Mouse (Mus musculus) left cerebral cortex, postnatal 14 days (tissue): ENCODE measurements around the gene Egln3. TPM values are rescaled to one million over a fixed set of nuclear protein-coding genes. Genes with fewer than 3 reads are reported as not detected.

Experiments used
- DNase-seq, 2 experiments: peaks; one replicate each; pipeline ENCODE4 v3.0.0; 2021 to 2022; ENCODE audit warnings: low spot score in 2 of 2, mixed read lengths in 1 of 2
- intact Hi-C: fragments of 180-260 bp; cut with DNase I; formaldehyde crosslinking; loops from one replicate; pipeline ENCODE4 v1.15.1; 2025
- long read RNA-seq, 2 experiments: library from polyadenylated mRNA; stranded (forward); transcript quantifications; one replicate each; pipeline ENCODE4 v2.0.0; 2021
- total RNA-seq, 2 experiments: library from RNA; stranded (reverse); gene quantifications; 2 replicates each; pipeline ENCODE4 v1.2.3; 2021

The Egln3 gene
- 10 to 100 TPM; 11.3 to 11.4 TPM for total RNA-seq
- long read RNA-seq, experiment 1, transcript Egln3-201 (5 exons, 2,662 nt): major isoform, 11 of 11 reads
- long read RNA-seq, experiment 1, partial matches to known transcripts: 0 of 11 reads
- long read RNA-seq, experiment 1, other reads (novel, unspliced or antisense): 0 of 11 reads
- long read RNA-seq, experiment 2, transcript Egln3-201 (5 exons, 2,662 nt): major isoform, 9 of 10 reads
- long read RNA-seq, experiment 2, partial matches to known transcripts: 0 of 10 reads
- long read RNA-seq, experiment 2, other reads (novel, unspliced or antisense): 1 of 10 reads

DNA sequence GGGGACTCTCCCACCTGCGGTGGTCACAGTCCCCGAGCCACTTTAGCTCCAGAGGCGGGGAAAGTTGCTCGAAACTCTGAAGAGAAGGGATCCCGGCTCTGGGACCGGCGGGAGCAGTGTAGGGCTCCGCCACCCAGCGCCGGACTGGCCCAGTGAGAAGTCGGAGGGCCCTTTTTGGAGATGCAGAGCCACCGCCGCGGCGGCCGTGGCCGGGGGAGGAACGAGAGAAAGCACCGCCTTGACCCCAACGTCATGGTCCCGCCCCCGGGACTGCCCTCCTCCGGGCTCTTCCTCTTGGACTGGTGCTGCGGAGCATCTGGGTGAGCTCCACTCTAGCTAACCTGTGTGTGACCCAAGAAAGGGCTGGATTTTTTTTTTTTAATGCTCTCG, at the start of gene Egln3:
Egln3 (minus strand) TSS at position 205 of the 390 bp plus-strand sequence.
- intact Hi-C loops: loop anchor here (5.0 to 10.0 kb wide), 2 partner anchors 149 to 281 kb away; no protein-coding TSS in a partner anchor

DNA sequence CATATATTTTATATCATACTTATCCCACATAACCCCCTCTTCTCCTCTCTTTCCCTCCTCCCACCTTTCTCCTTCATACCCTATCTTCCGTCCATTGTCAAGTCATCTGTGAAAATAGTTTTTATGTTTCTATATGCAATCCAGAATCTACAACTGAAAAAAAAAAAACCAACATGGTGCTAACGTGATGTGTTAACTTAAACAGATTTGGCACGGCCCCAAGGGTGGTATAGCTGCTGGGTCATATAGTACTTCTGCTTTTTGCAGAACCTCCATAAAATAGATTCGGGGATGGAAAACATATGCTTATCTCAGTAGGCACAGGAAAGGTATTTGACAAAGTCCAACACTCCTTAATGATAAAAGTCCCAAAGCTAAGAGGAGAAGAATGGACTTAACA, 49.8 kb upstream of the Egln3 start:
- intact Hi-C loops: no loop called here
- no peak for DNase-seq

More for the DNA sequence above, at the start of gene Egln3:
- DNase-seq: peak; percentile 34 to 72

DNA sequence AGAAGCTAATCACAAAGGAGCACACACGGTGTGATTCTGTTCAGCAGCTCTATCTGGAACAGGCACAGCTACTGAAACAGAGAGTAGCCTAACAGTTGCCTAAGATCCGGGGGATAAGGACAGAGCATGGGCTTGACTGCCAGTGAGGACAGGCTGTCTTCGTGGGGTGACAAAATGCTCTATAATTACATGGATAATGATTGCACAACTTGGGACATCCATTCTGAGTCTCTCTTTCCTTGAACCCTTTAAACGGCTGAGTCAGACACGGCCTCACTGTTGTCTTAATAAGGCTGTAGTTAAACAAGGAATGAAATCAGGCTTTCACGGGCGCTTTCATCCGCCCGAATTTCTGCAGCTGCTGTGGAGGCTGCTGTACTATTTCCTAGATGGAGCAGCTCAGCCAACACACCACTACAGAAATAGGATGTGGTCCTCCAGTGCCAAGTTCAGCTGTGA, 48.3 kb upstream of the Egln3 start:
- intact Hi-C loops: no loop called here
- DNase-seq: peak; percentile 49 to 56

DNA sequence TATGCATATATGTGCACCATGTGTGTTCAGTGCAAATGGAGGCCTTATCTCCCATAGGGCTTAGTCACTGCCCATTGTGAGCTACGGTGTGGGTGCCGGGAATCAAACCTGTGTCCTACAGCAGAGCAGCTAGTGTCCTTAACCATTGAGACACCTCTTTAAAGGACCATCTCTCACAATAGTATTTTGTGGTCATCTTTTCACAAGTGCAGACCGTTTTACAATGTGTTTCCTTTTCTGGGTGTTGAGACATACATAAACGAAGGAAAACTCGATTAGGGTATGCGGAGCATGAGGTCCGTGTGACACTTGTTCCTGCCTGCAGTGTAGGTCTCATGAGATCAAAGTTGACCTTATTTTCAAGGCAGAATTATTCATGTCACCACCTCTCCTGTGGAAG, 44.2 kb upstream of the Egln3 start:
- intact Hi-C loops: no loop called here
- DNase-seq: no peak

DNA sequence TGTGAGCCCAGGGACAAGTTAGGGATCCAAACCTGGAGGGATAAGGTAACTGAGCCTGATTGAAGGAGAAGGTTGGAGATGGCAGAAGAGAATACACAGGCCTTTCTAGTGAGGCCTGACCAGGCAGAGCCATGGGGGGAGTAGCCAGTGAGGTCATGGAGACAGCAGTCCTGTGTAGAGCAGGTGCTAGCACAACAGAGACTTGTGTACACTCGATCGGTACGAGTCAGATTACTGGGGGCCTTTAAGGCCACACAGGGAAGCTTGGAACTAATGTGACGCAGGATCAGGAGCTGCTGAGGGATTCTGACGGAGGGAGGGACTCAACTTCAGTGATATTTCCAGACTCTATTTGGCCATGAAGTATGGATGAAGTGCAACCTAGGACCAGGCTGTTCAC, 39.5 kb upstream of the Egln3 start:
- intact Hi-C loops: no loop called here
- DNase-seq: no peak

GRCm38 (mm10) chr12:54241976-54242375, 38.3 kb upstream of the Egln3 start:
- DNase-seq: no peak
- intact Hi-C loops: no loop called here

- no peak for DNase-seq
- intact Hi-C loops: no loop called here
These were observed 30.1 kb upstream of the Egln3 start for GRCm38 (mm10) chr12:54233794-54234193.

DNA sequence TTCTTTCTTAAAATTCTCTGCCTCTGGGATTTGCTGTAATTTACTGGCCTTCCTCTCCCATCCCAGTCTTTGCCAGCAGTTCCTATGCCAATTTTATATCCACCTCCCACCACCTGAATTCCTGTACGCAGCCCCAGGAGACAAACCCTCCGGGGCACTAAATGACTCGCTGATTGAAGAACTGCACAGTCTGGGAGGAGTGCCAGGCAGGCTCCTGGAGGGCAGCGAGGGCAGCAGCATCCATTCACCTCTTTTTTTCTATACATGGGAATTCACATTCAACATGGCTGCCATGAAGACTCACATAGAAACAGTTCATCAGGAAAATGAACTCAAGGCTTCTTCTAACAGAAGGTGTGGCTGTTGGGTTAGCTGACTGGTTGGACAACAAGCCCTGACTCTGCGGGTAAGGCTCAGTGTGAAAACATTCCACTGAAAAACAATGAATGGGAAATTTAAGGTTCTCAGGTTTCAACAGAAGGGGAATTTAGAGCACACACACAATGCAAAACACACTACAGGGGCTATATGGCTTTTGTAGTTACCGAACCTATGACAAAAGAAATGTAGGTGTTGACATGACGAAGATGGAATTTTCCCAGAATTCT, 29.4 kb upstream of the Egln3 start:
- intact Hi-C loops: no loop called here
- no peak for DNase-seq

DNA sequence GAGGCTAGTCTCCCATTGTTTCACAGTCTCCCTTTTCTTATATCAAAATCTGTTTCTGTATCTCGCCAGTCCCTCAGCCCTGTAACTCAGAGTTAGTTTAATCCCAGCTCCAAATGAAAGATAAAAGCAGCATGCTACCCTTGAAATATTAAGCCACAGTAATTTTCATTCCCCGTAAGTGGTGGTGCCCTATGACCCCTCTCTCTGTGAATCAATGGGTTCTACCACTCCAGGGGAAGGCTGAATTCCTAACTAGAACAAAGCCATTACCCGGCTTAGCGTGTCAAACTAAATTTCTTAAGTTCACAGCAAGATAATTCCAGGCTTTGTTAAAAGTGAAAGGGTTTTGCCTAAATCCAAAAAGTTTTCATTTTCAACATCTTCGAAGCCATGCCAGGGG, 28.8 kb upstream of the Egln3 start:
- DNase-seq: no peak
- intact Hi-C loops: no loop called here

GRCm38 (mm10) chr12:54227551-54227950, 23.9 kb upstream of the Egln3 start:
- no peak for DNase-seq
- intact Hi-C loops: no loop called here

DNA sequence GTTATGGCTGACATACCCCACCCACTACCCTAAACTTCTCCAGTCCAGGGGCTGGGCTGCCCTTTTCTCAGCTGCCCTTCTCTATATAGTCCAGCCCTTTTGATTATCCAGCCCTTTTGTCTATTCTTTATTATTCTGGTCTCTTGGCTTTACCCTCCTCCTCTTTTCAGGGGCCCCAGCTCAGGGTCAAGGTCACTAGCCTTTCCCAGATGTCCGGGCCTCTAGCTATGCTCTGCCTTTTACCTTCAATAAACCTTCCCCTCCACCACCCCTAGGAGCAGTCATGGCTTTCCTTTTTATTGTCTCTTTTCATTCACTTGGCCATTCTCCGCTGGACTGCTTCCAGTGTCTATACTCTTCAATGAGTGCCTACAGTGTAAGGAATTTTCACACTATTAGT, 22.7 kb upstream of the Egln3 start:
- intact Hi-C loops: no loop called here
- DNase-seq: no peak

GRCm38 (mm10) chr12:54225610-54226009, 21.9 kb upstream of the Egln3 start:
- intact Hi-C loops: no loop called here
- DNase-seq: no peak

GRCm38 (mm10) chr12:54225090-54225489, 21.4 kb upstream of the Egln3 start:
- intact Hi-C loops: no loop called here
- no peak for DNase-seq

DNA sequence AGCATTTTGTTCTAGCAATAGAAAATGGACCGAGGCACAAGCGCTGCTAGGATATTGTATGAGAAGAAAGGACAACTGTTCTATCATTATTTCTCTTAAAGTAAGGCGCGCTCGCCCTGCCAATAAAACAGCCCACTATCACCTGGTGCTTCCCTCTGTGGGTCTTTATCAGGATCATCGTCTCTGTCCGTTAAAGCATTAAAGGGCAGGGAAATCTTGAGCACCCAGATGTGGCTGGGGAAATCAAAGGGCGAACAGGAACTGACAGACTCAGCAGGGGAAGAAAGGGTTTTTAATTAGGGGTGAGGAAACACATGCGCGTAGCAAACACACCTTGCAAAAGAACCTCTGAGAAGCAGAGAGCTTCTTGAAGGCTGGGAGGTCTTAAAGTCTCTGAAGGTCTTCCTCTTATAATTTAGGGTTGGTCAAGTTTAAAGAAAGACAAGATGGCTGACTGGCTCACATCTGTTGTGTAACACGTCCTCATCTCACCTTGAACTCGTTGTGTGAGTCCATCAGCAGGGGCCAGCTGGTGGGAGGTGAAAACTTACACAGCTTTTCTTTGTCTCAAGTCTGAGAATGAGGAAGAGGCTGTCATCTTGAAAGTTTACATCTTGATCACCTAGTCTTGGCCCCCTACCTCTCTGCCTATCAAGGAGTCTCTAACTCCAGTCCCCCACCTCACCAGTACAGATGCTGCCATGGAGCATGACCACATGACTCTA, 18.5 kb upstream of the Egln3 start:
- DNase-seq: no peak
- intact Hi-C loops: no loop called here

GRCm38 (mm10) chr12:54216673-54217072, 13.0 kb upstream of the Egln3 start:
- no peak for DNase-seq
- intact Hi-C loops: no loop called here

GRCm38 (mm10) chr12:54214426-54214825, 10.8 kb upstream of the Egln3 start:
- intact Hi-C loops: no loop called here
- no peak for DNase-seq

DNA sequence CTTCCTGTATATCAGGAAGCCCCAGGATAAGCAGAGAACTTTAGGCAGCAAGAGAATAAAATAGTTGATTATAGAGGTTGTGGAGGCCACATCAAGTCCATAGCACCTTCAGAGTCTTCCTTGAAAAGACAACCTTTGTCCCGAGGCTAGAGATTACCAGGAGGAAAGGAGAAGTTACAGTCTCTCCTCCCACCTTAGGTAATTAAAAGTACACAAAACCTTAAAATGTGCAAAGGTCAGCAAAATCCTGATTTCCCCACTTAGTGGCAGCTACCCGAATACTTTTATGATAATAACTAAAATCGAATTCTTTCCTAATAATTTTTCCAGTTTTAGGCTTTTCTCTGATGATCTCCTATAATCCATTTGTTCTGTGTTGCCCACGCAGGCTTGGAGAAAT, 10.2 kb upstream of the Egln3 start:
- intact Hi-C loops: no loop called here
- DNase-seq: no peak

- DNase-seq: no peak
- intact Hi-C loops: no loop called here
These were observed 9.6 kb upstream of the Egln3 start for GRCm38 (mm10) chr12:54213230-54213629.

DNA sequence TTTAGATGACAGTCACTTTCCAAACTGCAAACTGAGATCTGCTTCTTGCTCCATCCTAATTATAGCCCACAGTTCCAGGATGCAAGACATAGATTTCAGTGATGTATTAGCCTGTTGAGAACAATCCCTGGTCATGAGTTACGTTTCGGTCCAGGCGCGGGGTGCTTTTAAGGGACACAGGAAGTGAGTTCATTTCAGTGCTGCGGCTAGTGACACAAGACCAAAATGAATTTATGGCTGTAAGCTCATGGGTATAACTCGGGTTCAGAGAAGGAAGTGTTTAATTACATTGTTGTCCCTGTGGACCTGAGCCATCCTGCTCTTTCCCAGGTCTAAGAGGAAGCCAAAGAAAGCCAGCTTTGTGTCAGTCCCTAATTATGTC, 5.5 kb upstream of the Egln3 start:
- no peak for DNase-seq
- intact Hi-C loops: loop anchor here (10.0 kb wide), 1 partner anchor 276 kb away; no protein-coding TSS in a partner anchor

- intact Hi-C loops: loop anchor here (10.0 kb wide), 1 partner anchor 276 kb away; no protein-coding TSS in a partner anchor
- DNase-seq: no peak
These were observed 4.9 kb upstream of the Egln3 start for GRCm38 (mm10) chr12:54208433-54209181.
